Comparison of ENCODE assay signal across 24 mouse cellular contexts in genomic region chr14:116771120-116771519, GRCm38 (mm10).
"Had no signal": no experiment of that assay in that cellular context is flagged by ENCODE, and none has a peak within 500 bp of the region (broad histone marks: within the 10 kb centered on the region; RNA-seq: fewer than 3 reads in every experiment).

No protein-coding gene starts in this region.

- H3K9me3 ChIP-seq: limb, embryonic 10.5 days; limb, embryonic 13.5 days; liver, embryonic 12.5 days; liver, embryonic 15.5 days; lung, embryonic 15.5 days; midbrain, embryonic 10.5 days; midbrain, embryonic 13.5 days; neural tube, embryonic 13.5 days had no signal

- H3K9ac ChIP-seq: limb, embryonic 13.5 days; liver, embryonic 12.5 days; liver, embryonic 15.5 days; lung, embryonic 15.5 days; midbrain, embryonic 13.5 days; neural tube, embryonic 13.5 days had no signal

- H3K4me2 ChIP-seq: limb, embryonic 13.5 days; liver, embryonic 12.5 days; liver, embryonic 15.5 days; lung, embryonic 15.5 days; midbrain, embryonic 13.5 days; neural tube, embryonic 13.5 days had no signal

- H3K4me3 ChIP-seq: limb, embryonic 10.5 days; limb, embryonic 13.5 days; liver, embryonic 12.5 days; liver, embryonic 15.5 days; lung, embryonic 15.5 days; megakaryocyte, embryonic 14.5 days; midbrain, embryonic 10.5 days; midbrain, embryonic 13.5 days; myocyte; neural tube, embryonic 13.5 days had no signal

- DNase-seq: kidney, postnatal 14 days; kidney, postnatal 4 days; liver; lung, adult 18-20 months; lung, postnatal 10 days; lung, postnatal 36 days; right cerebral cortex, adult 18-20 months; right cerebral cortex, postnatal 14 days; right cerebral cortex, postnatal 4 days; thymus, adult 2 months; thymus, postnatal 14 days; thymus, postnatal 4 days had no signal

- ATAC-seq: liver, embryonic 12.5 days; midbrain, embryonic 13.5 days; midbrain, embryonic 16.5 days had no signal

- H3K36me3 ChIP-seq: limb, embryonic 10.5 days; limb, embryonic 13.5 days; liver, embryonic 12.5 days; liver, embryonic 15.5 days; lung, embryonic 15.5 days; midbrain, embryonic 10.5 days; midbrain, embryonic 13.5 days; neural tube, embryonic 13.5 days had no signal

- H3K27me3 ChIP-seq: limb, embryonic 13.5 days; liver, embryonic 12.5 days; liver, embryonic 15.5 days; lung, embryonic 15.5 days; megakaryocyte, embryonic 14.5 days; midbrain, embryonic 13.5 days; neural tube, embryonic 13.5 days had no signal

- H3K4me1 ChIP-seq: limb, embryonic 10.5 days; limb, embryonic 13.5 days; liver, embryonic 12.5 days; liver, embryonic 15.5 days; lung, embryonic 15.5 days; megakaryocyte, embryonic 14.5 days; midbrain, embryonic 10.5 days; midbrain, embryonic 13.5 days; neural tube, embryonic 13.5 days had no signal

- H3K27ac ChIP-seq: limb, embryonic 10.5 days; limb, embryonic 13.5 days; liver, embryonic 12.5 days; liver, embryonic 15.5 days; lung, embryonic 15.5 days; midbrain, embryonic 10.5 days; midbrain, embryonic 13.5 days; neural tube, embryonic 13.5 days; stomach, postnatal 0 days had no signal
